Mouse (Mus musculus) C2C12 (cell line): ENCODE results near the gene Mef2a. TPM values are rescaled to one million over a fixed set of nuclear protein-coding genes. Genes with fewer than 3 reads are reported as not detected.
"Not testable (repeated sequence)": the region's sequence is repeated elsewhere in the genome, so short reads cannot be mapped to it uniquely, and the experiment has no call there.

Source experiments
- H3K27me3 ChIP-seq: one replicate; pipeline ENCODE4 v1.6.1; 2011; ENCODE audit not compliant: control insufficient read depth, insufficient read depth, insufficient read length
- H3K36me3 ChIP-seq: one replicate; pipeline ENCODE4 v1.6.1; 2011; ENCODE audit not compliant: control insufficient read depth, insufficient read depth
- H3K4me3 ChIP-seq: one replicate; pipeline ENCODE4 v1.5.1; 2011; ENCODE audit warnings: mild to moderate bottlenecking, control low read depth; ENCODE audit not compliant: poor library complexity, insufficient read depth, severe bottlenecking
- H3K79me2 ChIP-seq: one replicate; pipeline ENCODE4 v1.6.1; 2011; ENCODE audit not compliant: control insufficient read depth, insufficient read depth
- H3K79me3 ChIP-seq: one replicate; pipeline ENCODE4 v1.6.1; 2011; ENCODE audit warnings: low read depth, control low read depth
- H3ac ChIP-seq: one replicate; pipeline ENCODE3; 2011; ENCODE audit warnings: low read depth; ENCODE audit not compliant: control insufficient read depth, insufficient read length
- CEBPB ChIP-seq: IDR thresholded peaks from one replicate; pipeline ENCODE4 v1.6.1; 2011; ENCODE audit warnings: low read depth, mild to moderate bottlenecking, control low read depth, moderate library complexity
- CTCF ChIP-seq: IDR thresholded peaks from one replicate; pipeline ENCODE4 v1.5.1; 2011; ENCODE audit not compliant: control insufficient read depth, insufficient read depth, insufficient read length
- FOSL1 ChIP-seq: IDR thresholded peaks from one replicate; pipeline ENCODE4 v1.8.0; 2011; ENCODE audit warnings: mild to moderate bottlenecking, low read length; ENCODE audit not compliant: poor library complexity, insufficient read depth, severe bottlenecking
- MAX ChIP-seq: IDR thresholded peaks from one replicate; pipeline ENCODE4 v1.6.1; 2011; ENCODE audit warnings: mild to moderate bottlenecking, control low read depth
- MYOD1 ChIP-seq: IDR thresholded peaks from one replicate; pipeline ENCODE4 v1.6.1; 2011; ENCODE audit warnings: low read depth; ENCODE audit not compliant: control insufficient read depth, insufficient read length
- MYOG ChIP-seq: IDR thresholded peaks from one replicate; pipeline ENCODE4 v1.6.1; 2011; ENCODE audit not compliant: control insufficient read depth, insufficient read length; ENCODE audit errors: extremely low read depth
- USF1 ChIP-seq: IDR thresholded peaks from one replicate; pipeline ENCODE4 v1.6.1; 2011; ENCODE audit warnings: low read depth, mild to moderate bottlenecking, control low read depth, moderate library complexity
- polyA plus RNA-seq: library from polyadenylated mRNA; unstranded; fragments of >200 nt; fragmentation: generic; extraction: Trizol; gene quantifications from one replicate; pipeline ENCODE4 v1.2.1, GENCODE M21; 2012; ENCODE audit warnings: missing spikeins

The Mef2a gene
- polyA plus RNA-seq, 1 experiment = 14.8 TPM

DNA sequence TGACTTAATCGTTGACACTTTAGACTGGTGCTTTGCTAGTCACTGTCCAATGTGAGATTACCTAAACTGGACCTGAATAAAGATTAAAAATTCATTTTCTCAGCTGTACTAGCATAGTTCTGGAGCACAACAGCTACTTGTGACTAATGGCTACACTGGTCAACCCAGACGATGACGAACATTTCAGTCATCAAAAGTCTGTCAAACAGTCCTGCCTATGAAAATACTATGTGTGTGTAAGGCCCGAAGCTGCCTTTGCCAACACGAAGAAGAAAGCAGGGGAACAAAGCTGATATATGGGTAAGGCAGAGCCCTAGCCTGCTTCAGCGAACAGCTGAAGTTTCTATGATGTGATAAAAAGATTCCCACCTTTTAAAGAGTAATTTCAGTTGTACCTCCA lies 89.1 kb downstream of the Mef2a start:
- H3K4me3 ChIP-seq = no peak overlapping the region
- H3ac ChIP-seq = no peak overlapping the region
- H3K79me3 ChIP-seq = peaks cover 16% of the 10 kb centered on the region
- H3K36me3 ChIP-seq = peaks cover 20% of the 10 kb centered on the region
- H3K79me2 ChIP-seq = peaks cover 28% of the 10 kb centered on the region
- H3K27me3 ChIP-seq = no peaks in the 10 kb centered on the region
- TF ChIP-seq MYOG (no peak), FOSL1 (peak; percentile 28)

DNA sequence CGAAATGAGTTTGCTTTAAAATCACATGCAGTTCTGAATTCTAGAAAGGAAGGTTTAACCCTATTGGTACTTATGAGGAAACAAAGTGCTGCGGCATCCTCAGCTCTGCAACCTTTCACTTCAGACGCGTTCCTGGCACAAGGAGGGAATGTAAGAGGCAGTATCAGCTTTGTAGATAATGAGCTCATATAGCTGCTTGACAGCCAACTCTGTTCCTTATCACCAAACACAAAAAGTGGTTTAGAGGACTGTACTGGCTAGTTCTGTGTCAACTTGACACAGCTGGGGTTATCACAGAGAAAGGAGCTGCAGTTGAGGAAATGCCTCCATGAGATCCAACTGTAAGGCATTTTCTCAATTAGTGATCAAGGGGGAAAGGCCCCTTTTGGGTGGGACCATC lies 102.2 kb downstream of the Mef2a start:
- not testable (repeated sequence) for H3K36me3 ChIP-seq, H3K79me3 ChIP-seq, H3K4me3 ChIP-seq, H3ac ChIP-seq, H3K27me3 ChIP-seq, H3K79me2 ChIP-seq

DNA sequence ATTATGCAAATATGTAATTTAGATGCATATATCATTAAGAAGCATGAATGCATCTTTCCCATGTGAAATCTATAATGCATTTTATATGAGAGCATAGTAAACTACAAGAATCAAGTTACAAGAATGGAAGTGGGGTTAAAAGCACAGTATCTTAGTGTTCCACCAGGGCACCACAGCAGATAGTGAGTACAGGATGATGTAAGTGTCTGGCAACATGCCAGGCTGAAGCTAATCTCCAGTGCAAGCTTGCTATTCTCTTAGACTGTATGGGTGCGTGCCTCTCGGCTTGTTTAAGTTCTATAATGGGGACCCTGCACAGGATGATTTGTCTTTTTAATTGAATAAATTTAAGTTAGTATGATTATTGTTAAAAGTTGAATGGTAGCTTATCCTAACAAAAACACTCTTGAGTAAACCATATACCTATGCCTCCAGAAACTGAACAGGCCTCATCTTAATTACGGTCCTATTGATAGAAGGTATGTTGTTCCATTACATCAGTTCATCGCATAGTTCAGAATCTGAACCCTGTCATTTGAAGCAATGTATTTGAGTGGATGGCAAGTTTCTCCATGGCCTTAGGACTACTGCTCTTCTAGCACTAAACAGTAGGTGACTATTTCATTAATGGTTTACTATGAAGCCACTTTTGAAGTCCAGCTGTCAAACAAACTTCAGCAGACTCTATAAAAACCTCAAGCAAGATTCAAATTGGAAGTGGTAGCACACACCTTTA lies 112.7 kb downstream of the Mef2a start:
- TF ChIP-seq CTCF (no peak), FOSL1 (no peak), CEBPB (no peak), USF1 (no peak), MYOG (no peak), MYOD1 (no peak), MAX (no peak)
- no peaks in the 10 kb centered on the region for H3K79me2 ChIP-seq
- H3K79me3 ChIP-seq = peaks cover 2% of the 10 kb centered on the region
- no peak overlapping the region for H3K4me3 ChIP-seq
- H3K27me3 ChIP-seq = no peaks in the 10 kb centered on the region
- H3K36me3 ChIP-seq = peaks cover 29% of the 10 kb centered on the region
- H3ac ChIP-seq = no peak overlapping the region

DNA sequence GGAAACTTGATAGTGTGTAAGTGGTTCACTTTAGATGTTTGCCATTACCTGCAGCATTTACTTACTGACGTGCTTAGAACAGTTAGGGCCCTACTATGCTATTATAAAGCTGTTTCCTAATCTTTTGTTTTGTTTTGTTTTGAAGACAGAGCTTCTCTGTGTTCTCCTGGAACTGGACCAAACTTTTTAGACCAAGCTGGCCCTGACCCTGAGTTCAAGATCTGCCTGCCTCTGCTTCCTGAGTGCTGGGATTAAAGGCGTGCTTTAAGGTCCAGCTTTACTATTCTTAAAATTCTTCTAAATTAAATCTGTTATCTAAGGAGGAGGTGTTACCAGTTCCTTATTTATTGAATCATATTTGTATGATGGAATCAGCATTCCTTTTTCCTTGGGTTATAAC lies 126.6 kb downstream of the Mef2a start:
- H3K79me3 ChIP-seq = no peaks in the 10 kb centered on the region
- no peak for TF ChIP-seq CTCF
- no peaks in the 10 kb centered on the region for H3K27me3 ChIP-seq
- H3ac ChIP-seq = no peak overlapping the region
- H3K79me2 ChIP-seq = no peaks in the 10 kb centered on the region
- peaks cover 27% of the 10 kb centered on the region for H3K36me3 ChIP-seq
- no peak overlapping the region for H3K4me3 ChIP-seq

DNA sequence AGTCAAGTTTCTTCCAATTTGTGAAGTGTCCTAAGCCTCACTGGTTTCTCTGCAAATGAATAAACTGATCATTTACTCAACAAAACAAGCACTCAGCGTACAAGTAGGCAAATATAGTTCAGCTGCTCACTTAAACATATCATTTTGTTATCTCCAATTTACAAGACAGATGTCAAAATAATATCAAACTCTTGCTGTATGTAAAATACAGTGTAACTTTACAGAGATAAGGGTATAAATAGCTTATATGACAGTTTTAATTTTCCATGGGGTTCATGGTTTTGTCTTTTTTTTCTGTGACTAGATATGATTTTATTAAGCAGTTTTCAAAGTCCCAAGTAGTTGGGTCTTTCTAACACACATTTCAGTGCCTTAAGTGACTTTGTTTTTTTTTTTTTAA lies 127.4 kb downstream of the Mef2a start:
- peaks cover 20% of the 10 kb centered on the region for H3K36me3 ChIP-seq
- H3ac ChIP-seq = no peak overlapping the region
- TF ChIP-seq CEBPB = no peak

DNA sequence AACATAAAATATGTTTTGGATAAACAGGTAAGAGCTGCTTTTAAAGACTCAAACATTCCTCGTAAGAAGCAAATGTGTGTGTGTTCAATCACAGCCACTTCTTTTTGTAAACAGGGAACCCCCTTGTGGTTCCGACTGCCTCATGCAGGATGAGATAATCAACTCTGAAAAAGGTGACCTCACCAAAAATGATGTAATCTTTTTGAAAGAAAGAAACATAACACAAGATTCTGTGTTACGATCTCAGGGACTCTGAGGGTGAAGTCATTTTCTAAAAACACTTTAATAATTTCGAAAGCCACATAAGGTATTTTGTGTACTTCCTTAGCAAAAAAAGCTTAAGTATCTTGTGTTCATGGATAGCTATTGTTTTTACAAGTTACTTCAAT lies 128.8 kb downstream of the Mef2a start:
- no peak overlapping the region for H3ac ChIP-seq
- no peaks in the 10 kb centered on the region for H3K27me3 ChIP-seq
- H3K4me3 ChIP-seq = no peak overlapping the region
- TF ChIP-seq CTCF = no peak
- TF ChIP-seq FOSL1 = no peak
- no peak for TF ChIP-seq MYOD1
- no peak for TF ChIP-seq CEBPB
- TF ChIP-seq MAX = no peak
- no peak for TF ChIP-seq MYOG
- no peak for TF ChIP-seq USF1
- H3K79me2 ChIP-seq = no peaks in the 10 kb centered on the region
- no peaks in the 10 kb centered on the region for H3K79me3 ChIP-seq
- H3K36me3 ChIP-seq = peaks cover 28% of the 10 kb centered on the region

More for the DNA sequence above, 127.4 kb downstream of the Mef2a start:
- H3K27me3 ChIP-seq = no peaks in the 10 kb centered on the region
- no peak overlapping the region for H3K4me3 ChIP-seq
- no peaks in the 10 kb centered on the region for H3K79me3 ChIP-seq
- H3K79me2 ChIP-seq = no peaks in the 10 kb centered on the region
